Mouse (Mus musculus): ENCODE measurements at regions not wholly inside any gene's neighbourhood (a gene's known extent, or its start where the extent isn't known, plus 50 kb on each side); places are given as distances from the start of the nearest gene placed in this dataset.
A peak's percentile ranks its signal among the peaks of the same experiment; 100 is the strongest.
"Not testable (repeated sequence)": the region's sequence is repeated elsewhere in the genome, so short reads cannot be mapped to it uniquely, and the experiment has no call there.

- Histone ChIP-seq H3K9me3 (no peaks in the 10 kb centered on the region), H3K27me3 (ENCODE audit: insufficient read depth, poor library complexity, severe bottlenecking) (no peaks in the 10 kb centered on the region), H3K27ac (no peak overlapping the region), H3K4me3 (no peak overlapping the region), H3K4me1 (replicated peaks) (no peaks in the 10 kb centered on the region), H3K36me3 (no peaks in the 10 kb centered on the region)
- 57% methylated on average over 2 of the region's 2 CpGs for WGBS
- no peak for DNase-seq (ENCODE audit: low spot score)
Measured at GRCm38 (mm10) chr12:47969655-47970054, 1150.9 kb upstream of the Nova1 start.

GRCm38 (mm10) chr12:47954330-47954729 lies 1135.6 kb upstream of the Nova1 start:
- no peak for DNase-seq (ENCODE audit: low spot score)
- Histone ChIP-seq H3K27ac (no peak overlapping the region), H3K4me1 (replicated peaks) (no peaks in the 10 kb centered on the region), H3K4me3 (no peak overlapping the region), H3K27me3 (ENCODE audit: insufficient read depth, poor library complexity, severe bottlenecking) (no peaks in the 10 kb centered on the region), H3K36me3 (no peaks in the 10 kb centered on the region), H3K9me3 (no peaks in the 10 kb centered on the region)
- WGBS = 87% methylated on average over 8 of the region's 8 CpGs

GRCm38 (mm10) chr12:47939491-47939890 lies 1120.8 kb upstream of the Nova1 start:
- not testable (repeated sequence) for H3K27ac ChIP-seq; H3K4me3 ChIP-seq; H3K9me3 ChIP-seq; H3K36me3 ChIP-seq; H3K27me3 ChIP-seq (ENCODE audit: insufficient read depth, poor library complexity, severe bottlenecking); H3K4me1 ChIP-seq (replicated peaks)
- DNase-seq (ENCODE audit: low spot score) = peak; percentile 11
- WGBS = 50% methylated on average over 2 of the region's 2 CpGs

DNA sequence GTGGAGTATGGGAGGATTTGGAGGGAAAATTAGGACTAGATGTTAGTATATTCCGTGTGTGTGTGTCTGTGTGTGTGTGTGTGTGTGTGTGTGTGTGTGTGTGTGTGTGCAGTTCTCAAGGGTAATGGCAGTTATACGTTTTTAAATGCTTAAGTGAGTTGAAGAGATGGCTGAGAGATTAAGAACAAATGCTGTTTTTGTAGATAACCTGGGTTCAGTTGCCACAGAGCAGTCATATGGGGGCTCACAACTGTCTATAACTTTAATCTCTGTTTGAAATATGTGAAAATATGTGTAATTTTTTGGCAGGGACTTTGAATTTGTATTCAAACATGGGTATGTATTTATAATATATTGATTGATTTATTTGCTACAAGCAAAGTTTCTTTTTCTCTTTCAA lies 1108.3 kb upstream of the Nova1 start:
- Histone ChIP-seq H3K27ac (no peak overlapping the region), H3K4me1 (replicated peaks) (no peaks in the 10 kb centered on the region), H3K36me3 (no peaks in the 10 kb centered on the region), H3K27me3 (ENCODE audit: insufficient read depth, poor library complexity, severe bottlenecking) (no peaks in the 10 kb centered on the region), H3K9me3 (no peaks in the 10 kb centered on the region), H3K4me3 (no peak overlapping the region)
- 68% methylated on average over 2 of the region's 2 CpGs for WGBS
- DNase-seq (ENCODE audit: low spot score) = no peak

Measured in hindbrain, embryonic 10.5 days (tissue).